Mouse (Mus musculus): ENCODE data around the gene Hs6st3.

- TF ChIP-seq CTCF (IDR thresholded peaks at IDR 0.05; ENCODE audit: low read depth) (no peak), EP300 (IDR thresholded peaks at IDR 0.05; ENCODE audit: low read depth) (no peak)
These were observed 494.9 kb downstream of the Hs6st3 start for GRCm38 (mm10) chr14:119633090-119633489.
